Mouse (Mus musculus): ENCODE results near the gene Ces2e. TPM values are rescaled to one million over a fixed set of nuclear protein-coding genes. Genes with fewer than 3 reads are reported as not detected.

Gene Ces2e
- total and polyA plus RNA-seq, 3 experiments = 0.05 TPM; not detected in 2

DNA sequence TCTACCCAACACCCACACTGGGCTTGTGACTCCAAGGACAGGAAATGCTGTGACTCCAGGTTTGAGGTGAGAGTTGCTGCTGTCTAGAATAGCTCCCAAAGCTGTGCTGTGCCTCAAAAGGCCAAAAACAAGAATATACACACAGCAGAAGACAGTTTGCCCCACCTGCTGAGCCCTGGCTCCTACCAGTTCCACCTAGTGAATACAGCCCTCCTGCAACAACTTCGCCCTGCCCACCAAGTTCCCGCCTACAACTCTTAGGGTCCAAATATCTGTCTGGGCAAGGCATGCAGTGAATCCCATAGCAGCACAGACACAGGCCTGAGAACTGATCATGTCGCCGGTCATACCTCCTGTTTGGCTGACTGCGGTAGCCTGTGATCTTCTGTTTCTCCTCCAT lies 58.1 kb downstream of the Ces2e start:
- ATAC-seq (ENCODE audit: extremely low read depth, insufficient number of reproducible peaks, low FRiP score, poor library complexity, severe bottlenecking) (no peak), DNase-seq (ENCODE audit: low spot score) (no peak)
- Histone ChIP-seq H3K4me3 (ENCODE audit: low read depth, low read length) (no peak overlapping the region), H3K27me3 (ENCODE audit: insufficient read depth, low read length) (peaks cover 6% of the 10 kb centered on the region; the same call in 1 of the 2 replicates), H3K9me3 (replicated peaks) (no peaks in the 10 kb centered on the region), H3K36me3 (replicated peaks) (no peaks in the 10 kb centered on the region), H3K4me1 (ENCODE audit: insufficient read depth, low read depth, low read length) (no peaks in the 10 kb centered on the region)
- TF ChIP-seq GATA1 (IDR thresholded peaks at IDR 0.05; ENCODE audit: borderline replicate concordance, low read length) (no peak), GATA2 (IDR thresholded peaks at IDR 0.05; ENCODE audit: borderline replicate concordance, low read depth, low read length) (no peak), POLR2AphosphoS5 (IDR thresholded peaks at IDR 0.05; ENCODE audit: insufficient replicate concordance, low read depth, low read length) (no peak), CTCF (IDR thresholded peaks at IDR 0.05; ENCODE audit: low read depth, low read length) (no peak), TAL1 (conservative IDR thresholded peaks at IDR 0.05; ENCODE audit: low read depth, low read length) (no peak)

Other genes starting within 250 kb of the Ces2e start
- gene Ces2a, start 192.3 kb upstream of the Ces2e start, total RNA-seq (2014; fragmentation: Nextera tagmentation) = not detected in 2 replicates
- gene Ces2a, start 192.3 kb upstream of the Ces2e start, total RNA-seq (2017) = 0.17 TPM in 1 of 2 replicates, not detected in the other
- gene Ces2a, start 192.3 kb upstream of the Ces2e start, polyA plus RNA-seq (2012) = not detected in 2 replicates
- gene Ces2b, start 94.7 kb upstream of the Ces2e start, total RNA-seq (2014; fragmentation: Nextera tagmentation) = not detected in 2 replicates
- gene Ces2b, start 94.7 kb upstream of the Ces2e start, total RNA-seq (2017) = 0.06 and 0.11 TPM in 2 replicates
- gene Ces2b, start 94.7 kb upstream of the Ces2e start, polyA plus RNA-seq (2012) = not detected in 2 replicates
- not detected in 2 replicates for gene Ces2c, start 79.2 kb upstream of the Ces2e start, total RNA-seq (2014; fragmentation: Nextera tagmentation)
- gene Ces2c, start 79.2 kb upstream of the Ces2e start, total RNA-seq (2017) = 0.66 TPM in 1 of 2 replicates, not detected in the other
- not detected in 2 replicates for gene Ces2c, start 79.2 kb upstream of the Ces2e start, polyA plus RNA-seq (2012)
- gene Ces2f, start 21.1 kb downstream of the Ces2e start, total RNA-seq (2014; fragmentation: Nextera tagmentation) = not detected in 2 replicates
- gene Ces2f, start 21.1 kb downstream of the Ces2e start, total RNA-seq (2017) = 0.11 TPM in 1 of 2 replicates, not detected in the other
- gene Ces2f, start 21.1 kb downstream of the Ces2e start, polyA plus RNA-seq (2012) = not detected in 2 replicates
- 7.3 and 67.0 TPM in 2 replicates for gene Ces2g, start 35.5 kb downstream of the Ces2e start, total RNA-seq (2014; fragmentation: Nextera tagmentation)
- gene Ces2g, start 35.5 kb downstream of the Ces2e start, total RNA-seq (2017) = 1.1 and 2.0 TPM in 2 replicates
- 0.32 and 0.55 TPM in 2 replicates for gene Ces2g, start 35.5 kb downstream of the Ces2e start, polyA plus RNA-seq (2012)
- not detected in 2 replicates for gene Ces2h, start 74.6 kb downstream of the Ces2e start, total RNA-seq (2014; fragmentation: Nextera tagmentation)
- gene Ces2h, start 74.6 kb downstream of the Ces2e start, total RNA-seq (2017) = not detected in 2 replicates
- gene Ces2h, start 74.6 kb downstream of the Ces2e start, polyA plus RNA-seq (2012) = not detected in 2 replicates
- gene Ces3a, start 122.3 kb downstream of the Ces2e start, total RNA-seq (2014; fragmentation: Nextera tagmentation) = not detected in 2 replicates
- not detected in 2 replicates for gene Ces3a, start 122.3 kb downstream of the Ces2e start, total RNA-seq (2017)
- gene Ces3a, start 122.3 kb downstream of the Ces2e start, polyA plus RNA-seq (2012) = not detected in 2 replicates
- not detected in 2 replicates for gene Ces3b, start 157.5 kb downstream of the Ces2e start, total RNA-seq (2014; fragmentation: Nextera tagmentation)
- 0.12 and 0.22 TPM in 2 replicates for gene Ces3b, start 157.5 kb downstream of the Ces2e start, total RNA-seq (2017)
- not detected in 2 replicates for gene Ces3b, start 157.5 kb downstream of the Ces2e start, polyA plus RNA-seq (2012)
- gene Ces4a, start 205.5 kb downstream of the Ces2e start, total RNA-seq (2014; fragmentation: Nextera tagmentation) = not detected in 2 replicates
- not detected in 2 replicates for gene Ces4a, start 205.5 kb downstream of the Ces2e start, total RNA-seq (2017)
- gene Ces4a, start 205.5 kb downstream of the Ces2e start, polyA plus RNA-seq (2012) = not detected in 2 replicates
- gene Cbfb, start 244.4 kb downstream of the Ces2e start, total RNA-seq (2014; fragmentation: Nextera tagmentation) = 81.9 and 84.2 TPM in 2 replicates
- gene Cbfb, start 244.4 kb downstream of the Ces2e start, total RNA-seq (2017) = 175 and 182 TPM in 2 replicates
- 31.4 and 33.5 TPM in 2 replicates for gene Cbfb, start 244.4 kb downstream of the Ces2e start, polyA plus RNA-seq (2012)

All from G1E (cell line).